Mouse (Mus musculus) natural killer cell, adult 2 months (primary cell): ENCODE results near the gene Ripor2.

Source experiments
- DNase-seq, 2 experiments: peaks; one replicate each; pipeline ENCODE4 v3.0.0; 2022; ENCODE audit warnings: low spot score in 2 of 2

Gene Ripor2

DNA sequence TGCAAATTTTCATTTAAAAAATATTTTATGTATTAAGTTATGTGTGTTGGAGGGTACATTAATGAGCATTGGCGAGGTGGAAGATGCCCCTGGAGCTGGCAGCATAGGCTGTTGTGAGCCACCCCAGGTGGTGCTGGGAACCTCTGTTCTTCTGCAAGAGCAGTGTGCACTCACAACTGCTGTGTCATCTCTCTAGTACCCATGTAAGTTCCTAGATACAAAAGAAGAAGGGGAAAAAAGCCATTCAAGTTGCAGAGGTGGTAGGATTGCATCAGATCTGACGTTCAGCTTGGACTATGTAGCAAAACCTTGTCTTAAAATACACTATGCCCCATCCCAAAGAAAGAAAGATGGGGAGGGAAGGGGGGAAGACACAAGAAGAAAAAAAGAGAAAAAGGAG lies 65.5 kb downstream of the Ripor2 start:
- no peak for DNase-seq

DNA sequence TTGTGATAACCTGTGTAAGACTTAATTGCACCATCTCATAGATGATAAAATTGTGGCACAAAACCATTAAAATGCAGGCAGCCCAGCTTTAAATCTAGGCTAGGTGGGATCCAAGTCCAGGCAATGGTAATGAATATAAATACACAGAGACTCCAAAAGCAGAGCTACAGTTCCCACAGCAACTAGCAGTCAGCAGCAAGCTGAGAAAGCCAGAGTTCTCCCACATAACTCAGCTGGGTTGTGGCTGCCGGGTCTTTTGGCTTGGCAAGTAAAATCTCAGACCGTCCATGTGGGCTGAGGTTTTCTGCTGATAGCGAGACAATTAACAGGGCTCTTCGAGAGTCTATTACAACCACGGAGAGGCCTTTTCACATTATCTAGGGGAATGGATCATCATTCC lies 66.0 kb downstream of the Ripor2 start:
- no peak for DNase-seq

DNA sequence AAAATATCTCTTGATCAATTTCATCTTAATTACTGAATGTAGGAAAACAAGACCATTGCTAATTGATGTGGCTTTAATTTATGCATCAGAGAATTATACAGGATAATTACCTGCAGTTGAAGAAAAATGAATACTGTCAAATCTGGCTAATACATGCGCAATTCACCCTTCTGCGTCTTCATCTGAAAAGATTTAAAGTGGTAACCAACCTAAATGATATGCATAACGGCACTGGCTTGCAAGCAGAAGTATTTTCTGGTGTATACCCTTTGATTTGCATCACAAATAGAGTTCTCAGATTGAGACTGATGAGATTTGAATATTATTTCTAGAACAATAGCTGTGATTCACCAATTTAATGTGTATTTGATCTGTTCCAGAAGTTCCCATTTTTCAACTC lies 66.7 kb downstream of the Ripor2 start:
- DNase-seq = no peak

DNA sequence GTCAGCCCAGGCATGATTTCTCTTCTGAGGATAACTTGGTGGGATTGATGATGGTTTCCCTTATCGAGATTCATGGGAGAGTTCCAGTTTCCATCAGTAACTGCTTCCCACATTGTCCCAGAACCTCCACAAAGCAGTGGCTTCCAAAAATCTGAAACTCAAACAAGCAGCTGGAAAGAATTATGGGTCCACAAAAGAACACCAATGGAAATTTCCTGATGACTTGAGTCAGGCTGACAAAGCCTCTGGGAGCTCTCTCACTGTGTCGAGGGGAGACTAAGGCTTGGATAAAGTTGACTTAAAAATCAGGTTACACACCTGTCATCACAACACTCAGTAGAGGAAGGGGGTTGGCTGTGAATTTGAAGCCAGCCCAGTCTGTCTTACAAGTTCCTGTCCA lies 67.1 kb downstream of the Ripor2 start:
- no peak for DNase-seq

DNA sequence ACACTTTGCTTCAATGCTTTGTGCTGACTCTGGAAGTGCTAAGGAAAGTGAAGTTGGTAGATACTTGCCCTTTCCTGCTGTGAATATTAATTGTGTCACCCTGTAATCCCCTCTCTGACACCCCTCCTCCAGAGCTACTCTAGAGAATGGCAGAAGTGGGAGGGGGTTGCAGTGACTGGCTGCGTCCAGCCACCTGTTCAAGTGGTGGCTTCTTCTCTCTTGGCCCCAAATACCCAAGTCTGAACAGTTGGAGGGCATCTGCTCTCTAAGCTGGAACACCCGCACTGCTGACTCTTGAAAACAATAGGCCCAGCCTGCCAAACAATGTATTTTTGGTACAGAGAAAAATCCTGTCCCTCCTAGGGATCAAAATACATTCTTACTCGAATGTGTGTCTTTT lies 69.0 kb downstream of the Ripor2 start:
- no peak for DNase-seq

DNA sequence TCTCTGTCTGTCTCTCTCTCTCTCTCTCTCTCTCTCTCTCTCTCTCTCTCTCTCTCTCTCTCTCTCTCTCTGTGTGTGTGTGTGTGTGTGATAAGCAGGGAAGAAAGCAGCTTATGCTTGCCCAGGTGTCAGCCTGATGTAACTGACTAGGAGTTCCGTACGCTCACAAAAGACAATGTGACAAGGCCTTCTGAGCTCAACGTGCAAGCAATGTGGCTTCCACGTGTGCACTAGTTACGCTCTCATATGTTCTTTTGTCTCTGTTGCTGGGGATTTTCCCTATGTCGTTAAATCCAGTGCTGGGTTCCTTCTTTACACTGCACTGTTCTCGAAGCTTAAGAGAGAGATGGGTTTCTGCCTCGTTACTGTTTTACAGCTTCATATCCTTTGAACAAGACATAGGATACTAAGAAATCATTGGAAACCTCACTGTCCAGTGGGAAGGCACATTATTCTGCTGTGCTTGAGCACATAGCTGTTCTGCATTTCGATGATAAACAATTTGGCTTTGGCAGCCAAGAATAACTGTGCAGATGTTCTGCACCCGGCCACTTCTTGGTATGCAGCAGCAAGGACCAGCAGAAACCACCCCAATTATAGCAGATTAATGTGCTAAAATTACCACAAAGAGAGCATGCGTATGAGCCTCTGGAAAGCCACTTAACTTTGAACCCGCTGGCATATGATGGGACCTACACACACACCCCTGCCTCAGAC lies 73.1 kb downstream of the Ripor2 start:
- peak in 1 of 2 experiments; percentile 12 for DNase-seq

DNA sequence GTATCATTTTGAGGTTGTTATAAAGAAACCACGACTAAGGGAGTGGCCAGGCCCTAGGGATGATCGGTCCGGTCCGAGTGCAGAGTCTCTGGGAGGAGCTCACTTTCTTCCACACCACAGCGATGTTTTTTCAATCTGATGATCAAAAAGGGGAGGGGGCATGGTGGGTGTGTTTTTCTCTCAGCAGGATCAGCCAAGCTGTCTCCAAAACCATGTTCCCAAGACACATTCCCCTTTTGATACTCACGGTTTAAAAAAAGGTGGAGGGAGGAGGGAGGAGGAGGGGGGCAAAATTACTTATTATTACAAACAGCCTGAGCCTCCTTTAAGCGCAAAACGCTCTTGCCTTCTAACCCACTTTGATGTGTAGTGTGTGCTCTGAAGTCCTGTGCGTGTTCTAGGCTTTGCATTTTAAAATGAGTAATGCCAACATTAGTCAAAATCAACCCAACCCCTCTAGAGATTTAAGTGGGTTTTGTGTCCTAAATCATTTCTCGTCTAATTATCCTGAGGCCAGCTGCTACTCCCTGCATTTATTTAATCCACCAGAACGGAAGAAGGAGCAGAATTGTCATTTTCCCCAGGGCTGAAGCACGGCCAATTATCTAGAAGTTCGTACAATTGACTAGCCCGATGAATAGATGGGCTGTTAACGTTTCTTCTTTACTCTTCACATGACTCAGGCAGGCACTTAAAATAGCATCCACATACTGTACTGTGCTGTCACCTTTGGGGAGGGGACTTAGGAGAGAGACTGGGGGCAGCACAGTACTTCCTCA lies 74.9 kb downstream of the Ripor2 start:
- DNase-seq = peak; percentile 11 to 21

DNA sequence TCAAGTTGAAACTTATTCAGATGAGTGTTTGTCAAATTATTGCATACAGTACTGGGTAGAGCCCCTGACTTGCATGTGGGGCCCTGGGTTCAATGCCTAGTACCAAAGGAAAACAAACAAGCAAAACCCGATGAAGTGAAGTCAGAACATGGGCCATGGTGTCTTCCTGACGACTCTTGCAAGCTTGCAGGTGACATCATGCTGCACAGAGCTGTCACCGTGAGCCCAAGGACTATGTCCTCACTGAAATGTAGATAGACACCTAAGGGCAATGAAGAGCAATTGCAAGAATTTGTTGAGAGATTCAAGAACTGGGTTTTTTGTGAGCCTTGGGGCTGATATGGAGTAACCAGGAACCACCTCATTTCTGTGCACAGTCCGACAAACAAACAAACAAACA lies 84.8 kb downstream of the Ripor2 start:
- DNase-seq = no peak

DNA sequence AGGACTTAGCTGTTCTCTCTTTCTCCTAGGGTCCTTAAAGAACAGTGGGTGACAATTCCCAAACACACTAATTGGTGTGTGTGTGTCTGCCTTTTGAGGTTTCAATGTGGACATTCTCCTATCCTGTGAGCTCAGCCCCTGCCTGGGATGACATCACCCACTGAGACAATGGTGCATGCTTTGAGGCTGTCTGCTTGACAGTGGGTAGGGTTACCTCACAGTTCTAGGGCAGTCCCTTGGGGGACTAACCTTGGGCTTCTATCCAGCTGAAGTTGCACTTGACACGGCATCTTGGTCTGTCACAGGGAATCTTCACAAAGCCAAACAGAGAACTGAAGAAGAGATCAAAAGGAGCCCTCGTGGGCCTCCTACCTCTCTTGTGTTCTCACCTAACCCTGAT lies 86.6 kb downstream of the Ripor2 start:
- DNase-seq = no peak

DNA sequence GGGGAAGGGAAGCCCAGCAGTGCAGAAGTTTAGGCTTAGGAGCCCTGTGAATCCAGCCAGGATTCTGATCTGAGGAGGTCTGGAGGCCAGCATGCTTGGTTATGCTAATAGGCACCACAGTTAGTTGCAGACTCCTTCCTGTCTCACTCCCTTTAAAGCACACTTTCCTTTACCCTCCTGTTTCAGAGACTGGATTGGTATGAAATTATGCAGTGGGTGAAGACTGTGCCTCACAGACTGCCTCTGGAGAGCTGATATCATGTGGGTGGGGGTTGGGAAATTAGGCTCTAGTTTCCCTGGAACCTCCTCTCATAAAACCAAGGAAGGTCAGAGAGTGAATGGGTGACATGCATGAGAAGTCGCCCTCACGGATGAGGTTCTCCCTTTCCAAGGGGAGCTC lies 88.7 kb downstream of the Ripor2 start:
- DNase-seq = no peak

DNA sequence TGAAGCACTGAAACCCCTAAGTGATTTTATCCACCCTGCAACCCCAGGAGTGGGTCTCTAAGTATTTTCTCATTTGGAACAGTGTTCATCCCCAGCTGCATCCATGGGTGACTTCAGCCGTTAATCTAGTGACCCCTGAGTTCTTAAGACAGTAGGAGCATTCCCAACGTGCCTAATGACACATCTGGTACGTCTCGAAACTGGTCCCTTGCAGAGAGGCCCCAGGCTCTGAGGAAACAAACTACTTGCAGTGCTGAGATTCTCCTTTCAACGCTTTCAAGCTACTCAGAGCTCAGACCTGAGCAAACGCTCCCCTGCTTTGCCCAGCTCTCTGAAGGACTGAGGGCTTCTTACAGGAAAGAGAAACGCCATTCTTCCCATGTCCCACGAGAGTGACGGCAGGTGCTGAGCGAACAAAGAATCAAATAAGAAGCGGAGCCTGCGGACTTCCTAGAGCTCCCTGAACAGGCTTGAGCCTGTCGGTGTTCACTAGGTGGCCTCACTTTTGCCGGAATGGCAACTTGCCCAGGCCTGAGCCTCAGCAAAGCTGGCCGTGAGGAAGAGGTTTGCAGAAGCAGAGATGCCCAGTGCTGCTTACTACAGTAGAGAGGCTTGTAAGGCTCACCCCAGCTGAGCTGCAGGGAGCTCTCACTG lies 97.2 kb downstream of the Ripor2 start:
- no peak for DNase-seq

DNA sequence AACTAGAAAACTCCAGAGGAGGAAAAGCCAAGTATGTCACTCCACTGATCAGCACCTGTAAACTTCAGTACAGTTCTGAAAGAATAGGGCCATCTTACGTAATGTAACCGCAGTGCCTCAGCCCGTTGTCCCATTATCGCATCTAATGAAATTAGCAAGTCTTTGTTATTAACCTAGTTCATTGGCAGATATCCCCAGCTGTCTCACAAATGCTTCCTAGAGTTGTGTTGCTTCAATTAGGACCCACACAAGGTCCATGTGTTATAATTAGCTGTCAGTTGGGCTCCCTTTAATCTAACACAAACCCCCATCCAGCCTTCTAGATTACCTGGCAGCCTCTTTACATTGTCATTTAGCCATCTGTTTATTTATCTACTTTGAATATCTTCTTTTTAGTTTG lies 99.0 kb downstream of the Ripor2 start:
- no peak for DNase-seq

DNA sequence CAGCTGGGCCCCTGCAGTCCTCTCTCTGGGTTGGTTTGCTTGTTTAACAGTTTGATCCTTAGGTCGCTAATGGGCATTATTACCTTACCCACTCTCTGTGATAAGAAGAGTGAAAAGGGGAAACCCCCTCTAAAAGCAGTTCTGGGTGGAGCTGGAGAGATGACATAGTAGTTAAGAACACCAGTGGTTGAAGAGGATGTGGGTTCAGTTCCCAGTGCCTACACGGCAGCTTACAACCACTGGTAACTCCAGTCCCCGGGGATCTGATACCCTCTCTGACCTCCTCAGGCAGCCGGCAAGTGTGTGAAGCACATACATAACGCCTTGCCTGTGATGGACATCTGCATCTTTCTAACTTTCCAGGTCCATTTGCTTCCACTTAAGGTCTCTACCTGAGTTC lies 100.4 kb downstream of the Ripor2 start:
- peak; percentile 44 to 48 for DNase-seq

DNA sequence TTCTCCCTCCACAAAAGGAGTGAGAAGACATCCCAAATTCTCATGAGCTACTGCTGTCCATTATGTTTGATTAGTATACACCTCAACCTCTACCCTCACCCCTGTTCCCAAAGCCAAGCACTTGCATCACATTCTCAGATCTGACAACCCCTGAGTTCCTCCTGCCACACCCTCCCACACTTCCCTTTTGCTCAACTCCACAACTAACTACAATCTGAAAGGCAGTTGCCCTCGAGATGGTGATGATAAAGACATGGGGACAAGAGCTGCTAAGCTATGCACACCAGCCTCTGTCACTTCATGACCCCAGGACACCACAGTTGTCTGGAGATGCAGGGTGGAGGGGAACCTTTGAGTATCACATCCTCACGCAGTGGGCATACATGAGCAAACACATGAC lies 102.5 kb downstream of the Ripor2 start:
- peak; percentile 13 to 17 for DNase-seq

DNA sequence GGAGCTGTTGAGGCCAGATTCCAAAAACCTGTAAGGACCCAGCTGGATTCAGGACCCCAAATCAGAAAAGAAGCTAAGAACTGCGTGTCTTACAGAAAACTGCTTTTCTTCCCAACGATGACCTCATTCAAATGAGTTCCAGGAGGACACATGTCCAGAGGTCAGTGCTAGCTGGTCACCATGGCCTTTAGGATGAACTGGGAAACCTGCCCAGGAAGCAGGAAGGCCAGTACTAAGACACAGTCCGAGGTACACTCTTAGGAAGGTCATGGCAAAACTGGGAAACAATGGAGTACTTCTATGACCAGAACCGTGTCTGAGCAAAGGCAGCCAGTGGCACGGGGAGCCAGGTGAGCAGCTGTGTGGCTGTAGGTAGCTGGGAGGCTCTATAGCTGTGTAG lies 103.9 kb downstream of the Ripor2 start:
- DNase-seq = no peak

DNA sequence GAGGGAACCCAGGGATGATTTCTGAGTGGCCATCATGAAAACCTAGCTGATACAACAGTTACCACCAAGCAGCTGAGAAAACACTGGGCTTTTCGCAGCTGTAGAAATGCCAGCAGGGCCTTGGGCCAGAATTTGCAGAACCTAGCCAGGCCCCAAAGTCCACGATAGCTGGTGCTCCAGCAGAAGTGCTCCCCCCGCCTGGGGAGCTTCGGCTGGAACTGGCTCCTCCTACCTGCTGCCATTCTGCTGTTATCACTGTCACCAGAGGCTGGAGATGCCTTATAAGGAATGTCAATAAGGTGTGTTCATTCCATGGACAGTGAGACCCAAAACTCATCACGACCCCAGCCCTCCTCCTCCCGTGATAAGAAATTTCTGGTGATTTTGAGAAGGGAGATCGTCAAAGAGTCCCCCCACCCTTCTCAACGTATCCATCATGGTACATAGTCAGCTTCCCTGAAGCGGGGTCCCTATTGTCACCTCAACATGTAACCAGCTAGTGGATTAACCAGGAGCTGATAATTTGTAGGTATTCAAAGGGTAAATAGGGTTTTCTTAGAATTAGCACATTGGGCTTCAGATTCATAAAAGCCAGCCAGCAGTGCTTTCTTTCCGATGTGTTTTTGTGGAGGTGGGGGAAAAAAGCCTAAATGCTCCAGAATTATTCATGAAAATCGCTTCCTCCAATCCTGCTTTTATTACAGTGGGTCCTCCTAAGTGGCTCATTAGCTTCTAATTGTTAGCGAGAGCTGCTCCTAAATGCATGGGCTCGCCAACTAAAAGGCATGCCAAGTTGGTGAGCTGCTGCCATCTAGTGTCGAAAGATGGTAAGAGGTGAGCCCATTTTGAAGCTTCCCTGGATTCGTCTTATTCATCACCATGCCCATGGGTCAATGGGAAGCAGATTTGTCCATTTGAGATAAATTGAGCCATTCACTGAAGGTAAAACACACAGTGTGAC lies 105.0 kb downstream of the Ripor2 start:
- DNase-seq = peak; percentile 49 to 65

DNA sequence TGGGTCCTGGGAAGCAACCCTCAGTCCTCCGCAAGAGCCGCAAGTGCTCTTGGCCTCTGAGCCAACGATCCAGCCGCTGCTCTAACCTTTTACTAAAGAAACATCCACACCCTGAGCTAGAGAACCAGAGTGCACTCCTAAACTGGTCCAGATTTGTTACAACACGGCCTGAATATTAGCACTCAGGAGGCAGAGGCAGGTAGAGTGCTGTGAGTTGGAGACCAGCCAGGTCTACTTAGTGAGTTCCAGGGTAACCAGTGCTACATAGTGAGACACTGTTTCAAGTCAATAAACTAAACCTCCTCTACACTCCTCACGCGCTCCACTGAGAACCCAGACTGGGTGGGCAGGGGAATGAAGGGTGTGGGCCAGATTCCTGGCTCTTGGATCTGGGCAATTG lies 111.3 kb downstream of the Ripor2 start:
- DNase-seq = no peak

DNA sequence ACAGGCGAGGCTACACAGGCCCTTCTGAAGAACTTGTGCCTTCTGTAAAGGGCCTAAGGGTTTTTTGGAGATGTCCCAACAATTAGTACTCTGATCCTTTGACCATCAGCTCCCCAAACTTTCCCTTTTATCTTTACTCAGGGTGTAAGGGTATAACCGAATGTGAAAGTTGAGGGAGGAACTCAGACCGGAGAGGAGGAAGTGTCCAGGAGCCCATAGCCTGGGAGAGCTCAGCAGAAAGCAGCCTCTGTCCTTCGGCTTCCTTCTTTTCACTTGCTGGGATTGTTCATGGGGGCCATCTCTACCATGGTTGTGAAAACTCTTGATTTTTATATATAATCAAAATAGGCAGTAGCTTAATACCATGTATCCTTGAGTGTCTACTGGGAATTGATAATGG lies 116.8 kb downstream of the Ripor2 start:
- no peak for DNase-seq

DNA sequence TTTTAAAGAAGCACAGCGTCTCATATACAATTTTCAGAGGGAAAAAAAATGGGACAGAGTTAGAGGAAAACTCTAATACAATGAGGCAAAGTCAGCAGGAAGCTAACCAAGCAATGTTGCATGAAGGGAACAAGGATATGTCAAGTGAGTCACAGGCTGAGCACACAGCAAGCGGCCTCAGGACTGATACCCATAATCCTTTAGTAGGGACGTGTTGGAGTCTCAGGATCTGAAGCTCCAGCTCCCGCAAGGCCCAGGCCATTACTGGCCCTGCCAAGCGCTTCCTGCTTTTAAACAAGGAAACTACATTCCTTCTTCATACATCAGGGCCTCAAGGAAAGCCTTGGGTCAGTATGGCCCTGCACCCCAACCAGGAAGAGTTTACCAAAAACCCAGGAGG lies 120.1 kb downstream of the Ripor2 start:
- no peak for DNase-seq

DNA sequence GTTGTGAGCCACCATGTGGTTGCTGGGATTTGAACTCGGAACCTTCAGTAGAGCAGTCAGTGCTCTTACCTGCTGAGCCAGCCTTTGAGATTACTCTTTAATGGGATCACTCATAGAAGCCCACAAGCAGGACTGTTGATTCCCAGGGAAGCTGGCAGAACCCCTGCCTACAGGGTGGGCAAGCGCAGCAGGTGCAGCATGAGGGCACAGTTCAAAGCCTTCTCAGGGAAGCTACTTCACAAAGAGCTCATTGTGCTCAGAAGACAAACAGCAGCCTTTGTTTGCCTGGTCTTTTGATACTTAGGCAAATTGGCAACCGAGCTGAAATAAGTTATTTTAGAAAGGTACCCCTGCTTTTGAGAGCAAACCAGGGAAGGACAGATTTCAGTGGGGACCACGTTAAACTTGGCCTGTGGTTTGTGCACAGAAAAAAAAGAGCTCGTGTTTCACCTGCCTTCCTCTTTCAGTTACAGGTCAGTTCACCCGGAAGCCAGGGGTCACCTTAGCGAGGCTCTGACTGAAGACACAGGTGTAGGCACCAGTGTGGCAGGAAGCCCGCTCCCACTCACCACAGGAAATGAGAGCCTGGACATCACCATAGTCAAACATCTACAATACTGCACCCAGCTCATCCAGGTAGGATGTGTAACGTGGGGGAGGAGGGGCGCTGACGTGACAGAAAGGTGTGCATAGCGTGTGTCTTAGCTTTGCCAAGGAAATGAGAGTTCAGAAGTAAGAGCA lies 127.8 kb downstream of the Ripor2 start:
- DNase-seq = no peak

DNA sequence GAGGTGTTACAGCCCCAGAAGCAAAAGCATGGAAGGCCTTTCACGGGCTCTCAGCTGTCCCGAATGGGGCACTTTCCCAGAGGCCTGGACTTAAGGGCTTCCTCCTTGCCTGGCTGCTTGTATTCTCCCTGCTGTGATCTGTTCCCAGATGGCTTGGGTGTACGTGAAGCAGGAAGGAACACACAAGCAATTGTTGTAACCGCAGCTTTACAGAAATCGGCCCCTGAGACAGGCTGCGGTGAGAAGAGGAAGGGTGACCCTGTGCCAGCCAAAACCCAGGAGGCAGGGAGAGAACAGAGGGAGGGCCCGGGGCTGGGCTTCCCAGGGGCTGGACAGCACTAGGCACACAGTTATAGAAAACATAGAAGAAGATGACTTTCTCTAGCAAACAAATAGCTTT lies 129.0 kb downstream of the Ripor2 start:
- no peak for DNase-seq
